Mouse (Mus musculus) liver, embryonic 14.5 days (tissue): ENCODE results near the gene Plcxd2.

Experiments
- CTCF ChIP-seq: IDR thresholded peaks from 2 replicates; pipeline ENCODE4 v1.5.1; 2016; ENCODE audit warnings: antibody characterized with exemption, low read depth, control low read depth
- EP300 ChIP-seq: IDR thresholded peaks from 2 replicates; pipeline ENCODE4 v1.6.1; 2016; ENCODE audit warnings: antibody characterized with exemption, low read depth

- TF ChIP-seq CTCF (no peak), EP300 (no peak)
Measured at GRCm38 (mm10) chr16:46010153-46010905, at the start of gene Plcxd2.
